Mouse (Mus musculus) heart, adult 11 months (tissue): Measurements from ENCODE around the gene Btc.

Source experiments
- DNase-seq: peaks from one replicate; pipeline ENCODE4 v3.0.0; 2022

Btc gene

GRCm38 (mm10) chr5:91313971-91314370 is 88.8 kb downstream of the Btc start:
- DNase-seq: no peak

DNA sequence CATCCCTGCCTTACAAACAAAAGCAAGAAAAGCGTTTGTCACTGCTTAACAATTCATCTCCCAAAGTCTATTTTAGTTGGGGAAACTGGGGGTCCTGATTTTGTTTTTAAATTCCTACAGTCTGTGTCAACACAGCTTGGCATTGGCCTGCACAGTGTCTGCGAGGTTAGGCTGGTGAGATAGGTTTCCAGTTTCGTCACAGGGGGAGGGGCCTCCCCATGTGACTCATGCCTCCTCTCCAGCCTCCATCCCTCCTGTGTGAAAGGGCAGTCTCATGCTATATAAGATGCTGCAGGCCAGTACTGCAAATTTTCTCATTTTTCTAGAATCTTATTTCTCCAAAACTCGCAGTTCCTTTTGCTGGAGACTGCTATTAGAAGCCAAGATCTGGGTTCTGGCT is 91.0 kb downstream of the Btc start:
- no peak for DNase-seq

DNA sequence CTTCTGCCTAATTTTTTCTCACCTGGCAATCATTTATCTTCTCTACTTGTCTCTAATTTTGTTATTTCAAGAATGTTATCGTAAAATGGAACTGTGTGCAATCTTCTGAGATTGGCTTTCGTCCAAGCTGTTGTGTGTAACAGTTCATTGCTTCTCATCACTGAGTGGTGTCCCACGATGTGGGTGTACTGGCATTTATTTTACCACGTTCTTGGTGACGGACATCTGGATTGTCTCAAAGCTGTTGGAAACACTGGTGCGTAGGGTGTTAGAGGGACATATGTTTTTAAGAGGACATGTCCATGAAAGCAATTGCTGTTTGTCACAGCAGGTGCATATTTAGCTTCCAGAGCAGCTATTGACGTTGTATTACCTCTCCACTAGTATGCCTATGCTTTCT is 94.2 kb downstream of the Btc start:
- no peak for DNase-seq

- no peak for DNase-seq
Observed at GRCm38 (mm10) chr5:91307907-91308306, 94.9 kb downstream of the Btc start.
